Mouse (Mus musculus) bone marrow macrophage, adult 2 months (primary cell): ENCODE measurements around the gene Farp1.

ENCODE experiments used
- CTCF ChIP-seq: IDR thresholded peaks from 2 replicates; pipeline ENCODE4 v1.5.1; 2012; ENCODE audit warnings: low read depth, mild to moderate bottlenecking, low read length, moderate library complexity
- POLR2A ChIP-seq: IDR thresholded peaks from 2 replicates; pipeline ENCODE4 v1.6.1; 2012; ENCODE audit warnings: mild to moderate bottlenecking, low read depth, low read length, borderline replicate concordance

DNA sequence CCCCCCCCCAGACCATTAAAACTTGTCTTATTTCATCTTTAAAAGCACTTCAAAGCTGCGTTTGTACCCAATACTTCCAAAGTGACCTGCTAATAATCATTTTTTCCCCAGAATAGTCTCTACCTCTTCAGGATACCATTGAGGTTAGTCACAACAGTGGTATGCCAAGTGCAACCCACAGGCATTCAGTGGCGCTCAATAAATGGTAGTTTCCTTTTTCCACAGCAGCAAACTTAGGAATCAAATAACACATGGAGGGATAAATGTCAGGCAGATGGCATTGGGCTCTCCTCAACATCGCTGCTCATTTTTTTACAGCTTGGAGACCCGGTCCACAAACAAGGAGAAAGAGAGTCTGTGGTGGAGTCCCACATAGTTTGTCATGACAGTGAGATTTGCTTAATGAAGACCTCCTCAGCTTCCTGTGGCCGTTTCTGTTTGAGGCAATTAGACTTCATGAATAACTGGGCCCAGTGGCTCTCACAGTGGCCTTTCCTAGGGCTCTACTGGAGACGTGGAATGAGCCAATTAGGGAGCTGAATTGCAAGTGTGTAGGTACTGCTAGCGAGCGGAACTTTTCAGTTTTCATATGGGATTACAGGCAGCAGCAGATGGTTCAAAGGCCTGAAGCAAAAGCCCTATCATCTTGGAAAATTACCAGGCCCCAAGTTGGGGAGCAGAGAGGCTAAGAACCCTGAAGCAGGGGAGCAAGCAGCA lies 148.6 kb downstream of the Farp1 start:
- TF ChIP-seq CTCF (no peak), POLR2A (no peak)
